Mouse (Mus musculus) limb, embryonic 11.5 days (tissue): ENCODE results near the gene Trex2. TPM values are rescaled to one million over a fixed set of nuclear protein-coding genes. Genes with fewer than 3 reads are reported as not detected.

Source experiments
- ATAC-seq: fragments of 200-750 bp; cut with Nextera tagmentation; 2 replicates; pipeline ENCODE4 v1.8.0; 2017; ENCODE audit warnings: low read depth; ENCODE audit not compliant: insufficient number of reproducible peaks, low FRiP score, low TSS enrichment
- DNase-seq: peaks from one replicate; pipeline ENCODE4 v3.0.0-alpha.2; 2015; ENCODE audit warnings: low spot score
- H3K27ac ChIP-seq: fragments of 300-500 bp; sonication (generic); replicated peaks from 2 replicates; pipeline ENCODE4 v1.5.1; 2014; ENCODE audit warnings: low read depth, mild to moderate bottlenecking, low read length
- H3K27me3 ChIP-seq: fragments of 300-500 bp; sonication (generic); 2 replicates; pipeline ENCODE4 v1.6.1; 2014; ENCODE audit warnings: mild to moderate bottlenecking, low read length, mixed read lengths; ENCODE audit not compliant: control insufficient read depth, insufficient read depth
- H3K36me3 ChIP-seq: fragments of 300-500 bp; sonication (generic); 2 replicates; pipeline ENCODE4 v1.6.1; 2014; ENCODE audit warnings: mild to moderate bottlenecking, low read length, moderate library complexity, mixed read lengths; ENCODE audit not compliant: control insufficient read depth, insufficient read depth
- H3K4me1 ChIP-seq: fragments of 300-500 bp; sonication (generic); 2 replicates; pipeline ENCODE4 v1.6.1; 2014; ENCODE audit warnings: low read length, mixed read lengths; ENCODE audit not compliant: control insufficient read depth, insufficient read depth
- H3K4me2 ChIP-seq: fragments of 300-500 bp; sonication (generic); 2 replicates; pipeline ENCODE4 v1.6.1; 2014; ENCODE audit warnings: low read depth, mild to moderate bottlenecking, moderate library complexity; ENCODE audit not compliant: severe bottlenecking
- H3K4me3 ChIP-seq: fragments of 300-500 bp; sonication (generic); 2 replicates; pipeline ENCODE4 v1.5.1; 2014; ENCODE audit warnings: low read depth, low read length
- H3K9ac ChIP-seq: fragments of 300-500 bp; sonication (generic); 2 replicates; pipeline ENCODE4 v1.6.1; 2014; ENCODE audit warnings: mild to moderate bottlenecking, low read length
- H3K9me3 ChIP-seq: fragments of 300-500 bp; sonication (generic); 2 replicates; pipeline ENCODE4 v1.6.1; 2016; ENCODE audit warnings: low read length; ENCODE audit not compliant: control insufficient read depth
- WGBS: fragments of 180-500 bp; shearing (Covaris S2); extraction: QIAGEN DNeasy Blood & Tissue Kit; methylation state at CpG from one replicate; pipeline ENCODE4 v1.1.7; 2014; 5-methylcytosine and 5-hydroxymethylcytosine counted together
- polyA plus RNA-seq: library from polyadenylated mRNA; unstranded; fragments of >200 nt; fragmentation: Nextera tagmentation; extraction: Ambion mirVana; gene quantifications from 2 replicates; pipeline ENCODE4 v1.2.1, GENCODE M21; 2014

Gene Trex2
- polyA plus RNA-seq, 1 experiment from 2014 or later: not detected

DNA sequence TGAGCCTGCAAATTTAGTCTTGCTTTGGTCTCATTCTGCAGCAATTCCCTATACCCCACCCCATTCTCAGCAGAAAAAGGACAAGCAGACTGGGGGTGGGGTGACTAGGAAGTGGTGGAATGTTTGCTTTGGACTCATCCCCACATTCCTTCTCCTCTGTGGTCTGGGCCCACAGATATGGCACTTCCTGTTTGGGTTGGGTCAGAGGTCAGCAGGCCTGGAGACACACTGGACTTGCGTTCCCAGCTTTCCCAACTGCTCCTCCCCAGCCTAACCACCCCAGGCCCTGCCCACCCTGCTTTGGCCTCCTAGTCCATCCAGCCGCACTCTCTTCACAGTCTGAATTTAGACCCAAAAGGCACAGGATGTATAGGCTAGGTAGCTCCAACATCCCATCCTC, 41.5 kb upstream of the Trex2 start:
- no peak for ATAC-seq
- WGBS: 86% methylated on average over 2 of the region's 2 CpGs

DNA sequence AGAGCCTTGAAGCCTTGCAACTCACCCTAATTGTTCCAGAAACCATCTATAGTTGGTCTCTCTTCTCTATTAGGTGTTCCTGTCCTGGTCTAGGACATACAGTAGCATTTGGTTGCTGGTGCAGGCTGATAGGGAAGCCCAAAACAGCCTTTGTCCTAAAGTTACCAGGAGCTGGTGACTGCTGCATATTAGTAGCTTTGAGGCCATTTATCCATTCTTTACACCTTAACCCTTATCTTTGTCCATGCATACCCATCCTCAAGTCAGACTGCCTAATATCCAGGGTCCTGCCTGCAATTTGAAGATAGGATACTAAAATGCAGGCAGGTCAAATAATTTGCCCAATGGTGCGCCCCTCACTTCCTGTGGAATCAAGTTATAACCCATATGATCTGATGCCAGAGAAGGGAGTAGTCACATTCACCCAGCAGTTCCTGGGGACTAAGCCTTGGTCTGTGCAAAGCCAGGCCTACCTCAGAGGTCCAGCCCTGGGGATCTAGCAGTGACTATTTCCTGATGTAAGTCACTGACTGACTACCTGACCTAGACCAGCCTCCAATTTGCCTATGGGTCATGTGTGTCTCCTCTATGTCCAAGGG, 40.6 kb upstream of the Trex2 start:
- Histone ChIP-seq H3K4me1 (peaks cover 3% of the 10 kb centered on the region; the same call in 1 of the 2 replicates), H3K36me3 (no peaks in the 10 kb centered on the region), H3K27ac (no peak overlapping the region), H3K4me2 (no peak overlapping the region), H3K9me3 (no peaks in the 10 kb centered on the region), H3K27me3 (peaks cover 9% of the 10 kb centered on the region), H3K9ac (no peak overlapping the region), H3K4me3 (no peak overlapping the region)
- ATAC-seq (no peak), DNase-seq (no peak)
- WGBS: 100% methylated on average over 1 of the region's 1 CpGs

More for the DNA sequence above, 41.5 kb upstream of the Trex2 start:
- no peak overlapping the region for H3K4me2 ChIP-seq
- peaks cover 3% of the 10 kb centered on the region; the same call in 1 of the 2 replicates for H3K4me1 ChIP-seq
- no peak overlapping the region for H3K27ac ChIP-seq
- H3K36me3 ChIP-seq: no peaks in the 10 kb centered on the region
- no peaks in the 10 kb centered on the region for H3K9me3 ChIP-seq
- H3K27me3 ChIP-seq: peaks cover 9% of the 10 kb centered on the region
- no peak overlapping the region for H3K9ac ChIP-seq
- DNase-seq: no peak
- no peak overlapping the region for H3K4me3 ChIP-seq

DNA sequence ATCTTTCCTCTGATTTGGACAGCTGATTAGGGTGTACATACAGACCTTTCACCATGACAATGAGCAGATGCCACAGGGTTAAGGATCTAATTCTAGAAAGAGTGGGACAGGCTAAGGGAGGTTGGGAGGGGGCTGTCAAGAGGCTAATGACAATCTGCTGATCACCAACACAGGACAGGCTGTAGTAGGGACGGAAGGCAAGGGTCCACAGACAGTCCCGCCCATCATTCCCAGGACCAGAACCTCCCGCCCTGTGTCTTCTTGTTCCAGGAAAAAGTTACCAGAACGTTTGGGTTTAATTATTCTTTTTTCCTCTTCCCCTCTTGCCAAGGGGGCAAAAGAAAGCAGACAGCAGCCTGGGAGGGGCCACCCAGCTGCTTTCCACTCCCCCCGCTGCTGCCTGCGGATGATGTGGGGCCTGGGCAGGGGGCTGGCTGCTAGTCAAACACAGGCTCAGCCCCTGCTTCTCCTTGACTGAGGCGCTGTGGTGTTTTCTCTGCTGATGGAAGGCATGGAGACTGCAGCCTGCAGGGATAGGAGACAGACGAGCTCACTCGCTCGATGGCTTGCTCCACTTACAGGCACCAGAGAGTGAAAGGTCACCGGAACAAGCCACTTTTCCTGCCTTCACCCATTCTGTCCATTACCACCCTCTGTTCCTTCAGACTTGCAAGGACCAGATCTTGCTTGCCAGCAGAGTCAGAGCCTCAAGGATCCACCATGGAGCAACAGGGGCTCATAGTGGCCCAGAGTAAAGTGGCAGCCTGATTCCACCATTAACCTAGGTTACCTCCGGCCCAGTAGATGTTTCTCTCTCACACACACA, 39.4 kb upstream of the Trex2 start:
- no peak for DNase-seq
- no peaks in the 10 kb centered on the region for H3K36me3 ChIP-seq
- H3K27me3 ChIP-seq: peaks cover 9% of the 10 kb centered on the region
- no peak overlapping the region for H3K4me3 ChIP-seq
- no peaks in the 10 kb centered on the region for H3K9me3 ChIP-seq
- H3K4me2 ChIP-seq: no peak overlapping the region
- H3K4me1 ChIP-seq: no peaks in the 10 kb centered on the region
- no peak overlapping the region for H3K9ac ChIP-seq
- WGBS: 51% methylated on average over 12 of the region's 12 CpGs
- ATAC-seq: no peak
- H3K27ac ChIP-seq: 0 out of 2 replicates have a peak overlapping the region, but pooled peaks have one; percentile 26

DNA sequence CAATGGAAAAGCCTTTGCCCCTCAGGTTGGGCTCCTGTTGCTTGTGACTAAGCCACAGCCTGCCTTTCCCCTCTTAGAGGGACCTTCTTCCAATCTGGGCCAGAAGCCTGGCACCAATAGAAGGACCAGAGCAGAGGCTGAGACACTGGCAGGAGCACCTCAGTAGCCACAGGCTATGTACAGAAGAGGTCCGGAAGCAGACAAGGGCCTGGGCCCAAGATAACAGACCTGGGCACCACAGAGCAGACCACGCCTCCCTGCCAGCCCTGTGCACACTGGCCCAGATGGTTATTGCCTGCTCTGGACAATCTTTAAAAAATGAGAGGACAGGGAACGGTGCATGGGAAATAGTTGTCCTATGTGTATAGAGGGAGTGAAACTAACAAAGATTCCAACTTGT, 36.6 kb upstream of the Trex2 start:
- Histone ChIP-seq H3K4me2 (no peak overlapping the region), H3K27ac (no peak overlapping the region), H3K36me3 (no peaks in the 10 kb centered on the region), H3K4me1 (peaks cover 7% of the 10 kb centered on the region; the same call in 1 of the 2 replicates), H3K9me3 (no peaks in the 10 kb centered on the region), H3K27me3 (peaks cover 2% of the 10 kb centered on the region; the same call in 1 of the 2 replicates), H3K4me3 (no peak overlapping the region), H3K9ac (no peak overlapping the region)
- no peak for ATAC-seq
- DNase-seq: no peak
- WGBS: 89% methylated on average over 3 of the region's 3 CpGs

DNA sequence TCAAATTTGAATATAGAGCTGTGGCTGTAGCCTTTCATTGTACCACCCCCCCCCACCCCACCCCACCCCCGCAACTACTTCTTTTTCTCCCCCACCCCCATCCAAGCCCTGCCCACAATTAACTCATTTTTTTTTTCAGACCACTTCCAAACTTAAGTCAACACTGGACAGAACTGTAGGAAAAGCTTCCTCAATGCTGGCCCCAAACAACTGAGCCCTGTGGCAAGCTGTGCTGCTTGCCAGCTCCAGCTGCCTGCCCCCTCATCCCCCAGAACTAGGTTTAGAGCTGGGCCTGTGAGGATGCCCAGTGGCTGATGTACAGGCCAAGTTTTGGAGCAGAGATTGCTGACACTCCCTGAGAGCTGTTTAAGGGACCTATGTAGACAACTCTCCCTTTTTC, 33.6 kb upstream of the Trex2 start:
- H3K27me3 ChIP-seq: peaks cover 2% of the 10 kb centered on the region; the same call in 1 of the 2 replicates
- 71% methylated on average over 1 of the region's 1 CpGs for WGBS
- H3K4me3 ChIP-seq: no peak overlapping the region
- ATAC-seq (no peak), DNase-seq (no peak)
- peaks cover 7% of the 10 kb centered on the region; the same call in 1 of the 2 replicates for H3K4me1 ChIP-seq
- no peaks in the 10 kb centered on the region for H3K36me3 ChIP-seq
- H3K9ac ChIP-seq: no peak overlapping the region
- H3K4me2 ChIP-seq: no peak overlapping the region
- H3K27ac ChIP-seq: peak overlapping the region; percentile 79
- H3K9me3 ChIP-seq: no peaks in the 10 kb centered on the region

DNA sequence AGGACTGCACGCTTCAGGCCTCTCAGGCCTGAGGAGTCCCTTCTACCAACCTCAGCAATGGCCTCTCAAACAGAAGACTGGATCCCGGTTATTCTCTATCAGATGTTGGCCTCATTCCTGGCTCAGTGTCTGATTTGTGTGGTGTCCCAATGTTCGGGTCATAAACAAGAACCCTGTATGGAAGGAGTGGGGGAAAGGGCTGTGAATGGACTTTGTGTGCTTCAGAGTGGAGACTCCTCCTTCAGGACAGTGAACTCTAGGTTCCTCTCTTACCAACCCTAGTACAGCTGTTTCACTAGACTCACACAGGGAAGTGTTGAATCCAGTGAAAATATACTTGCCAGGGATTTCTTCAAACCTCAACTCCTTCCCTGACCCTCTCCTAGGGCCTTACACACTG, 33.2 kb upstream of the Trex2 start:
- Histone ChIP-seq H3K4me1 (peaks cover 7% of the 10 kb centered on the region; the same call in 1 of the 2 replicates), H3K27ac (peak overlapping the region; percentile 79), H3K4me2 (no peak overlapping the region), H3K27me3 (no peaks in the 10 kb centered on the region; the same call in 1 of the 2 replicates), H3K9me3 (no peaks in the 10 kb centered on the region), H3K9ac (no peak overlapping the region), H3K4me3 (no peak overlapping the region), H3K36me3 (no peaks in the 10 kb centered on the region)
- DNase-seq: no peak
- ATAC-seq: no peak; the same call in 1 of the 2 replicates
- 82% methylated on average over 3 of the region's 3 CpGs for WGBS

DNA sequence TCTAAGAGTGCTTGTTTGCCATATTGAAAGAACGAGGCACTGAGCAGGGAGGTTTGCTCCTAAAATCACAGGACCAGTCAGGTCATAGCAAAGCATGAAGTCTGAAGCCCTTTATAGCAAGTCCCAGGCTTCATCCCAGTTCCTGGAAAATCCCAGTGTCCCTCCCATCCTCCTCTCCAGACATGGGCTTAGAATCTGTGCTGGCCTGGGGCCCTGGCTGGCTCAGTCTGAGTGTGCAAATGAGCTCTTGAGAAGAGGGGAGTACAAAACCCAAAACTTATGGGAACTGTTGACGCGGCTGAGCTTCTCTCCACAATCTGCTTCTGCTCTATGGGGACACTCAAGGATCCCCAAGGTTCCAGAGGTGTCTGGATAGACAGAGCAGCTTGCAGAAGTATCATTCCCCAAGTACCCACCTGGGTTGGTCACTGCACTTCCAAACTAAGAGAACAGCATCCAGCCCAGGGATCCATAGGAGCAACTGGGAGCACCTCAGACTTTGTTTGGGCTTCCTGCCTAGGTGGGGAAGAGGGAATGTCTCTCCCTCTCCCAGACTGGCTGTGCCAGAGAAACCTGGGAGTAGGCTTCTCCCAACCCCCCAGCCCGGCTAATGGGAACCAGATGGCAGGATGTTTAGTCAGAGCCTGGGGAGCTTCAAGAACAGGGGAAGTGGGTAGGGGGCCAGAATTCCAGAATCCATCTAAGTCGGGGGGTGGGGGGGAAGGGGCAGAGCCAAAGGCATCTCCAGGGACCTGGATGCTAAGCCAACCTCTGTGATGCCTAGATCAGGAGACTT, 32.5 kb upstream of the Trex2 start:
- Histone ChIP-seq H3K27me3 (no peaks in the 10 kb centered on the region; the same call in 1 of the 2 replicates), H3K36me3 (no peaks in the 10 kb centered on the region), H3K4me3 (no peak overlapping the region), H3K4me2 (no peak overlapping the region), H3K9ac (no peak overlapping the region), H3K4me1 (peaks cover 7% of the 10 kb centered on the region; the same call in 1 of the 2 replicates), H3K9me3 (no peaks in the 10 kb centered on the region), H3K27ac (peak overlapping the region; percentile 79)
- DNase-seq (peak; percentile 80), ATAC-seq (peak; percentile 89)
- 45% methylated on average over 5 of the region's 5 CpGs for WGBS
